Mouse (Mus musculus) layer of hippocampus, adult 2 months (tissue): ENCODE results near the gene Dcakd. TPM values are rescaled to one million over a fixed set of nuclear protein-coding genes. Genes with fewer than 3 reads are reported as not detected.
"Not testable (repeated sequence)": the region's sequence is repeated elsewhere in the genome, so short reads cannot be mapped to it uniquely, and the experiment has no call there.

ENCODE experiments used
- DNase-seq, 2 experiments: peaks; one replicate each; pipeline ENCODE4 v3.0.0; 2022; ENCODE audit warnings: low spot score in 2 of 2
- H3K27ac ChIP-seq: fragments of 200-600 bp; 2 replicates; pipeline ENCODE4 v1.8.1; 2022
- H3K4me3 ChIP-seq: fragments of 200-600 bp; 2 replicates; pipeline ENCODE4 v1.8.1; 2022; ENCODE audit warnings: mild to moderate bottlenecking
- CTCF ChIP-seq: fragments of 200-600 bp; conservative IDR thresholded peaks from 2 replicates; pipeline ENCODE4 v1.8.1; 2022; ENCODE audit warnings: antibody characterized with exemption, mild to moderate bottlenecking, moderate library complexity
- total RNA-seq, 2 experiments: library from RNA; stranded (reverse); gene quantifications; 2 replicates each; pipeline ENCODE4 v1.2.3; 2021

Dcakd gene
- total RNA-seq, 2 experiments from 2014 or later: 77.1 to 80.3 TPM

GRCm38 (mm10) chr11:102981151-102981890 lies 46.8 kb downstream of the Dcakd start:
- no peak overlapping the region for H3K27ac ChIP-seq
- no peak for DNase-seq
- no peak for TF ChIP-seq CTCF
- no peak overlapping the region for H3K4me3 ChIP-seq

GRCm38 (mm10) chr11:102978052-102978666 lies 50.0 kb downstream of the Dcakd start:
- TF ChIP-seq CTCF: no peak
- H3K27ac ChIP-seq: no peak overlapping the region
- no peak for DNase-seq
- no peak overlapping the region for H3K4me3 ChIP-seq

- not testable (repeated sequence) for DNase-seq, H3K27ac ChIP-seq, H3K4me3 ChIP-seq
Observed at GRCm38 (mm10) chr11:102975966-102976365, 52.2 kb downstream of the Dcakd start.

GRCm38 (mm10) chr11:102972326-102972725 lies 55.8 kb downstream of the Dcakd start:
- DNase-seq: no peak
- no peak overlapping the region for H3K4me3 ChIP-seq
- TF ChIP-seq CTCF: no peak
- H3K27ac ChIP-seq: no peak overlapping the region

- no peak for TF ChIP-seq CTCF
- H3K27ac ChIP-seq: no peak overlapping the region
- H3K4me3 ChIP-seq: no peak overlapping the region
- DNase-seq: no peak
Observed at GRCm38 (mm10) chr11:102971604-102972003, 56.5 kb downstream of the Dcakd start.

- Histone ChIP-seq H3K27ac (no peak overlapping the region), H3K4me3 (no peak overlapping the region)
- no peak for DNase-seq
- TF ChIP-seq CTCF: no peak
Observed at GRCm38 (mm10) chr11:102964547-102965091, 63.5 kb downstream of the Dcakd start.

GRCm38 (mm10) chr11:102963855-102964546 lies 64.1 kb downstream of the Dcakd start:
- no peak overlapping the region for H3K27ac ChIP-seq
- TF ChIP-seq CTCF: no peak
- no peak overlapping the region for H3K4me3 ChIP-seq
- no peak for DNase-seq

- H3K27ac ChIP-seq: no peak overlapping the region
- no peak for TF ChIP-seq CTCF
- H3K4me3 ChIP-seq: no peak overlapping the region
- DNase-seq: no peak
Observed at GRCm38 (mm10) chr11:102963246-102963854, 64.8 kb downstream of the Dcakd start.

GRCm38 (mm10) chr11:102962861-102963245 lies 65.3 kb downstream of the Dcakd start:
- no peak for TF ChIP-seq CTCF
- no peak for DNase-seq
- no peak overlapping the region for H3K27ac ChIP-seq
- H3K4me3 ChIP-seq: no peak overlapping the region

- Histone ChIP-seq H3K4me3 (no peak overlapping the region), H3K27ac (no peak overlapping the region)
- no peak for TF ChIP-seq CTCF
- DNase-seq: no peak
Observed at GRCm38 (mm10) chr11:102961082-102961481, 67.1 kb downstream of the Dcakd start.

GRCm38 (mm10) chr11:102958870-102959269 lies 69.3 kb downstream of the Dcakd start:
- H3K4me3 ChIP-seq: no peak overlapping the region
- no peak for DNase-seq
- peak; percentile 55 for TF ChIP-seq CTCF
- no peak overlapping the region for H3K27ac ChIP-seq

- Histone ChIP-seq H3K27ac (no peak overlapping the region), H3K4me3 (no peak overlapping the region)
- no peak for TF ChIP-seq CTCF
- no peak for DNase-seq
Observed at GRCm38 (mm10) chr11:102958431-102958830, 69.7 kb downstream of the Dcakd start.

- no peak for TF ChIP-seq CTCF
- H3K27ac ChIP-seq: no peak overlapping the region
- no peak overlapping the region for H3K4me3 ChIP-seq
- no peak for DNase-seq
Observed at GRCm38 (mm10) chr11:102957692-102958091, 70.4 kb downstream of the Dcakd start.
